Mouse (Mus musculus) embryonic facial prominence, embryonic 13.5 days (tissue): ENCODE measurements around the gene Gm42906. TPM values are rescaled to one million over a fixed set of nuclear protein-coding genes. Genes with fewer than 3 reads are reported as not detected.

Experiments used
- ATAC-seq: fragments of 200-750 bp; cut with Nextera tagmentation; 2 replicates; pipeline ENCODE4 v1.8.0; 2017; ENCODE audit warnings: low read depth; ENCODE audit not compliant: insufficient number of reproducible peaks, insufficient read depth, low FRiP score, low TSS enrichment
- H3K27ac ChIP-seq: fragments of 300-500 bp; sonication (generic); 2 replicates; pipeline ENCODE4 v1.5.1; 2015; ENCODE audit warnings: moderate library complexity, mild to moderate bottlenecking, inconsistent platforms
- H3K27me3 ChIP-seq: fragments of 300-500 bp; sonication (generic); 2 replicates; pipeline ENCODE4 v1.6.1; 2015; ENCODE audit warnings: mild to moderate bottlenecking, inconsistent platforms
- H3K36me3 ChIP-seq: fragments of 300-500 bp; sonication (generic); 2 replicates; pipeline ENCODE4 v1.6.1; 2015; ENCODE audit warnings: mild to moderate bottlenecking, inconsistent platforms
- H3K4me1 ChIP-seq: fragments of 300-500 bp; sonication (generic); 2 replicates; pipeline ENCODE4 v1.6.1; 2015; ENCODE audit warnings: inconsistent platforms
- H3K4me2 ChIP-seq: fragments of 300-500 bp; sonication (generic); 2 replicates; pipeline ENCODE4 v1.6.1; 2015; ENCODE audit warnings: moderate library complexity, mild to moderate bottlenecking, inconsistent platforms
- H3K4me3 ChIP-seq: fragments of 300-500 bp; sonication (generic); 2 replicates; pipeline ENCODE4 v1.5.1; 2015; ENCODE audit warnings: mild to moderate bottlenecking, inconsistent platforms
- H3K9ac ChIP-seq: fragments of 300-500 bp; sonication (generic); 2 replicates; pipeline ENCODE4 v1.6.1; 2015; ENCODE audit warnings: mild to moderate bottlenecking, inconsistent platforms
- H3K9me3 ChIP-seq: fragments of 300-500 bp; sonication (generic); 2 replicates; pipeline ENCODE4 v1.6.1; 2016; ENCODE audit warnings: inconsistent platforms
- WGBS: fragments of 180-500 bp; shearing (Covaris S2); methylation state at CpG from one replicate; pipeline ENCODE4 v1.1.7; 2015; ENCODE audit warnings: mixed read lengths; 5-methylcytosine and 5-hydroxymethylcytosine counted together
- polyA plus RNA-seq: library from polyadenylated mRNA; unstranded; fragments of >200 nt; fragmentation: Nextera tagmentation; extraction: Ambion mirVana; gene quantifications from 2 replicates; pipeline ENCODE4 v1.2.1, GENCODE M21; 2015

Gene Gm42906
- polyA plus RNA-seq, 1 experiment from 2014 or later, result not detected

GRCm38 (mm10) chr5:151024483-151024882 is 403.5 kb downstream of the Gm42906 start:
- Histone ChIP-seq H3K4me1 (peaks cover 11% of the 10 kb centered on the region), H3K9ac (no peak overlapping the region), H3K27ac (no peak overlapping the region), H3K36me3 (no peaks in the 10 kb centered on the region), H3K4me3 (no peak overlapping the region), H3K9me3 (no peaks in the 10 kb centered on the region), H3K4me2 (no peak overlapping the region), H3K27me3 (no peaks in the 10 kb centered on the region)
- WGBS, result 74% methylated on average over 2 of the region's 2 CpGs
- ATAC-seq, result no peak

- peak overlapping the region; percentile 41; the same call in 1 of the 2 replicates for H3K9ac ChIP-seq
- ATAC-seq, result no peak
- WGBS, result 5% methylated on average over 8 of the region's 8 CpGs
- no peaks in the 10 kb centered on the region for H3K36me3 ChIP-seq
- peak overlapping the region; percentile 44 for H3K4me2 ChIP-seq
- no peaks in the 10 kb centered on the region for H3K27me3 ChIP-seq
- no peaks in the 10 kb centered on the region for H3K9me3 ChIP-seq
- H3K4me3 ChIP-seq, result 0 out of 2 replicates have a peak overlapping the region, but pooled peaks have one; percentile 5
- H3K4me1 ChIP-seq, result peaks cover 11% of the 10 kb centered on the region
- peak overlapping the region; percentile 41; the same call in 1 of the 2 replicates for H3K27ac ChIP-seq
Observed at GRCm38 (mm10) chr5:151023461-151023860, 404.5 kb downstream of the Gm42906 start.

GRCm38 (mm10) chr5:151022939-151023338 is 405.0 kb downstream of the Gm42906 start:
- Histone ChIP-seq H3K4me3 (0 out of 2 replicates have a peak overlapping the region, but pooled peaks have one; percentile 5), H3K9me3 (no peaks in the 10 kb centered on the region), H3K36me3 (no peaks in the 10 kb centered on the region), H3K9ac (no peak overlapping the region), H3K27me3 (no peaks in the 10 kb centered on the region), H3K4me1 (peaks cover 11% of the 10 kb centered on the region), H3K27ac (peak overlapping the region; percentile 41; the same call in 1 of the 2 replicates), H3K4me2 (peak overlapping the region; percentile 44)
- ATAC-seq, result no peak
- WGBS, result 15% methylated on average over 1 of the region's 1 CpGs

GRCm38 (mm10) chr5:151022026-151022425 is 405.9 kb downstream of the Gm42906 start:
- no peak overlapping the region for H3K9ac ChIP-seq
- peaks cover 11% of the 10 kb centered on the region for H3K4me1 ChIP-seq
- no peak overlapping the region for H3K4me2 ChIP-seq
- WGBS, result 84% methylated on average over 7 of the region's 7 CpGs
- H3K36me3 ChIP-seq, result no peaks in the 10 kb centered on the region
- no peak for ATAC-seq
- no peaks in the 10 kb centered on the region for H3K27me3 ChIP-seq
- H3K27ac ChIP-seq, result no peak overlapping the region
- no peaks in the 10 kb centered on the region for H3K9me3 ChIP-seq
- no peak overlapping the region for H3K4me3 ChIP-seq

- peaks cover 11% of the 10 kb centered on the region for H3K4me1 ChIP-seq
- H3K4me3 ChIP-seq, result no peak overlapping the region
- H3K27ac ChIP-seq, result no peak overlapping the region
- no peak overlapping the region for H3K9ac ChIP-seq
- H3K36me3 ChIP-seq, result no peaks in the 10 kb centered on the region
- ATAC-seq, result no peak
- H3K4me2 ChIP-seq, result no peak overlapping the region
- H3K27me3 ChIP-seq, result no peaks in the 10 kb centered on the region
- WGBS, result 74% methylated on average over 14 of the region's 14 CpGs
- no peaks in the 10 kb centered on the region for H3K9me3 ChIP-seq
Observed at GRCm38 (mm10) chr5:151020831-151021230, 407.1 kb downstream of the Gm42906 start.

- 84% methylated on average over 13 of the region's 13 CpGs for WGBS
- Histone ChIP-seq H3K27me3 (no peaks in the 10 kb centered on the region), H3K36me3 (no peaks in the 10 kb centered on the region), H3K9me3 (no peaks in the 10 kb centered on the region), H3K4me3 (no peak overlapping the region), H3K9ac (no peak overlapping the region), H3K27ac (no peak overlapping the region), H3K4me2 (no peak overlapping the region), H3K4me1 (peaks cover 11% of the 10 kb centered on the region)
- ATAC-seq, result no peak
Observed at GRCm38 (mm10) chr5:151020031-151020820, 407.7 kb downstream of the Gm42906 start.

GRCm38 (mm10) chr5:151018959-151019358 is 409.0 kb downstream of the Gm42906 start:
- H3K4me2 ChIP-seq, result no peak overlapping the region
- H3K4me3 ChIP-seq, result no peak overlapping the region
- ATAC-seq, result no peak
- 56% methylated on average over 5 of the region's 5 CpGs for WGBS
- H3K27me3 ChIP-seq, result no peaks in the 10 kb centered on the region
- H3K9ac ChIP-seq, result no peak overlapping the region
- no peaks in the 10 kb centered on the region; the same call in 1 of the 2 replicates for H3K9me3 ChIP-seq
- no peak overlapping the region for H3K27ac ChIP-seq
- H3K4me1 ChIP-seq, result peaks cover 11% of the 10 kb centered on the region
- H3K36me3 ChIP-seq, result no peaks in the 10 kb centered on the region

- 69% methylated on average over 5 of the region's 5 CpGs for WGBS
- Histone ChIP-seq H3K9ac (no peak overlapping the region), H3K4me2 (no peak overlapping the region), H3K36me3 (no peaks in the 10 kb centered on the region), H3K4me3 (no peak overlapping the region), H3K27ac (no peak overlapping the region), H3K4me1 (peaks cover 8% of the 10 kb centered on the region), H3K9me3 (no peaks in the 10 kb centered on the region; the same call in 1 of the 2 replicates), H3K27me3 (no peaks in the 10 kb centered on the region)
- no peak for ATAC-seq
Observed at GRCm38 (mm10) chr5:151018450-151018849, 409.5 kb downstream of the Gm42906 start.

Other genes with a start within 250 kb of the Gm42906 start
- 6.4 and 8.8 TPM in 2 replicates for gene Stard13, start 194.3 kb downstream of the Gm42906 start, polyA plus RNA-seq
- gene Vmn2r18, start 177.9 kb upstream of the Gm42906 start, polyA plus RNA-seq, result not detected in 2 replicates
- gene Rfc3, start 223.1 kb upstream of the Gm42906 start, polyA plus RNA-seq, result 107 and 113 TPM in 2 replicates